Mouse (Mus musculus): ENCODE data around the gene Clca4b.

- TF ChIP-seq EP300 (IDR thresholded peaks at IDR 0.05; ENCODE audit: low read depth), result no peak
- TF ChIP-seq CTCF (IDR thresholded peaks at IDR 0.05; ENCODE audit: low read depth), result no peak
These were observed 33.7 kb upstream of the Clca4b start for GRCm38 (mm10) chr3:144966074-144966473.
